Mouse (Mus musculus) forelimb bud, embryonic 11.5 days (tissue): Measurements from ENCODE around the gene Lrrc74a.

Experiments used
- DNase-seq: peaks from one replicate; pipeline ENCODE4 v3.0.0-alpha.2; 2012; ENCODE audit warnings: low read depth, low spot score

Lrrc74a gene

GRCm38 (mm10) chr12:86734319-86734810, at the start of gene Lrrc74a:
Gene Lrrc74a (plus strand): TSS chr12:86734369.
- DNase-seq = no peak

- DNase-seq = no peak
Measured at GRCm38 (mm10) chr12:86685275-86685674, 48.9 kb upstream of the Lrrc74a start.

- no peak for DNase-seq
Measured at GRCm38 (mm10) chr12:86686551-86687330, 47.4 kb upstream of the Lrrc74a start.

GRCm38 (mm10) chr12:86687445-86687955, 46.7 kb upstream of the Lrrc74a start:
- DNase-seq = no peak

- no peak for DNase-seq
Measured at GRCm38 (mm10) chr12:86687971-86688573, 46.1 kb upstream of the Lrrc74a start.

GRCm38 (mm10) chr12:86688917-86689316, 45.3 kb upstream of the Lrrc74a start:
- no peak for DNase-seq

GRCm38 (mm10) chr12:86690700-86691485, 43.3 kb upstream of the Lrrc74a start:
- DNase-seq = no peak

GRCm38 (mm10) chr12:86692471-86693356, 41.5 kb upstream of the Lrrc74a start:
- no peak for DNase-seq

- DNase-seq = no peak
Measured at GRCm38 (mm10) chr12:86693389-86693788, 40.8 kb upstream of the Lrrc74a start.

GRCm38 (mm10) chr12:86694441-86694840, 39.7 kb upstream of the Lrrc74a start:
- no peak for DNase-seq

GRCm38 (mm10) chr12:86697996-86698395, 36.2 kb upstream of the Lrrc74a start:
- no peak for DNase-seq

GRCm38 (mm10) chr12:86698537-86698936, 35.6 kb upstream of the Lrrc74a start:
- no peak for DNase-seq

GRCm38 (mm10) chr12:86699965-86700926, 33.9 kb upstream of the Lrrc74a start:
- DNase-seq = no peak

GRCm38 (mm10) chr12:86700927-86701310, 33.2 kb upstream of the Lrrc74a start:
- no peak for DNase-seq

GRCm38 (mm10) chr12:86701491-86701890, 32.7 kb upstream of the Lrrc74a start:
- no peak for DNase-seq

- no peak for DNase-seq
Measured at GRCm38 (mm10) chr12:86702690-86703089, 31.5 kb upstream of the Lrrc74a start.

GRCm38 (mm10) chr12:86705843-86706242, 28.3 kb upstream of the Lrrc74a start:
- no peak for DNase-seq

GRCm38 (mm10) chr12:86714026-86714425, 20.1 kb upstream of the Lrrc74a start:
- DNase-seq = no peak

GRCm38 (mm10) chr12:86715401-86715800, 18.8 kb upstream of the Lrrc74a start:
- peak; percentile 53 for DNase-seq

- DNase-seq = no peak
Measured at GRCm38 (mm10) chr12:86716962-86717361, 17.2 kb upstream of the Lrrc74a start.
